Mouse (Mus musculus): ENCODE results near the gene Gramd1c. TPM values are rescaled to one million over a fixed set of nuclear protein-coding genes. Genes with fewer than 3 reads are reported as not detected.
A peak's percentile ranks its signal among the peaks of the same experiment; 100 is the strongest.

The Gramd1c gene
- total RNA-seq, 2 experiments from 2014 or later: 0.18 to 0.42 TPM

DNA sequence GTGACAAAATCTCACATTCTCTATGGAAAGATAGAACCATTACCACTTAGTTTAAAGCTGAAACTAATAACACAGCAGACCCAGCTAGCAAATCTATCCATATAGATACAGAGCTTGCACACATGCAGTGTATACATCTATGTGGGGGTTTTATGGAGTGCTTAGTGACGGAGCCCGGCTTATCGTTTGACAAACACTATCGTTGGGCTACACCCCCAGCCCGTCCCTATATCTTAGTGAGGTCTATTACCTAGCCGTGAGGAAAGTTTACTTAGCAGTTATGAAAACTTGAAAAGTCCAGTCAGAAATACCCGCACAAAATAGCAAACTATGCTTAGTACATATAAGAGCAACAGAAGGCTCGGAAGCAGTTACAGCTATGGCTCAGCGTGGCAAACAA is 91.4 kb downstream of the Gramd1c start:
- DNase-seq: no peak
- TF ChIP-seq CTCF (IDR thresholded peaks at IDR 0.05): no peak
- intact Hi-C loops (cut with DNase I): no loop called here
- Histone ChIP-seq H3K27ac (no peak overlapping the region), H3K4me3 (peak overlapping the region; percentile 60)

GRCm38 (mm10) chr16:43971189-43971588 is 92.0 kb downstream of the Gramd1c start:
- no peak for TF ChIP-seq CTCF (IDR thresholded peaks at IDR 0.05)
- intact Hi-C loops (cut with DNase I): no loop called here
- no peak overlapping the region for H3K4me3 ChIP-seq
- H3K27ac ChIP-seq: no peak overlapping the region
- no peak for DNase-seq

GRCm38 (mm10) chr16:43970426-43970825 is 92.7 kb downstream of the Gramd1c start:
- intact Hi-C loops (cut with DNase I): no loop called here
- no peak overlapping the region for H3K27ac ChIP-seq
- no peak for TF ChIP-seq CTCF (IDR thresholded peaks at IDR 0.05)
- no peak overlapping the region for H3K4me3 ChIP-seq
- DNase-seq: no peak

- no peak for DNase-seq
- H3K4me3 ChIP-seq: no peak overlapping the region
- H3K27ac ChIP-seq: peak overlapping the region; percentile 28
- intact Hi-C loops (cut with DNase I): no loop called here
- no peak for TF ChIP-seq CTCF (IDR thresholded peaks at IDR 0.05)
Measured at GRCm38 (mm10) chr16:43965781-43966389, 97.3 kb downstream of the Gramd1c start.

DNA sequence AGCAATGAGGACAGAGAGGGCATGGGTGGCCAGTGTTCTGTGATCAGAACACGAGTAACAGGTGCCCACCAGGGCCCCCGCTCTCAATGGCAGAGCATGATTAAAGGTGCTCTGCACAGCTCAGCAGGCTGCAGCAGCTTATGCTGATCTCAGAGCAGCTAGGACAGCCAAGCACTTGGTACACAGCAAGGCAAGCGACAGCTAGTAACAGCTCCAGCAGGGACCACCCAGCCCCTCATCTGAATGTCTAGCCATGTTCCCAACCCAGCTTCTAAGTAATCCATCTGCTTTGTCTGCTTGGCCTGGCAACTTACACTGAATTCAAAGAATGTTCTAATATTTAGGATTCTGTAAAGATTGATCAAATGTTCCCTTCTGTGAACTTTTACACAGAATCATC is 99.4 kb downstream of the Gramd1c start:
- intact Hi-C loops (cut with DNase I): no loop called here
- DNase-seq: no peak
- no peak for TF ChIP-seq CTCF (IDR thresholded peaks at IDR 0.05)

GRCm38 (mm10) chr16:43963291-43963690 is 99.9 kb downstream of the Gramd1c start:
- no peak overlapping the region for H3K27ac ChIP-seq
- TF ChIP-seq CTCF (IDR thresholded peaks at IDR 0.05): no peak
- no peak overlapping the region for H3K4me3 ChIP-seq
- intact Hi-C loops (cut with DNase I): no loop called here
- no peak for DNase-seq

More for the DNA sequence above, 99.4 kb downstream of the Gramd1c start:
- H3K4me3 ChIP-seq: no peak overlapping the region
- H3K27ac ChIP-seq: no peak overlapping the region

- H3K4me3 ChIP-seq: no peak overlapping the region
- no peak for TF ChIP-seq CTCF (IDR thresholded peaks at IDR 0.05)
Measured at GRCm38 (mm10) chr16:43958038-43958437, 105.1 kb downstream of the Gramd1c start.

DNA sequence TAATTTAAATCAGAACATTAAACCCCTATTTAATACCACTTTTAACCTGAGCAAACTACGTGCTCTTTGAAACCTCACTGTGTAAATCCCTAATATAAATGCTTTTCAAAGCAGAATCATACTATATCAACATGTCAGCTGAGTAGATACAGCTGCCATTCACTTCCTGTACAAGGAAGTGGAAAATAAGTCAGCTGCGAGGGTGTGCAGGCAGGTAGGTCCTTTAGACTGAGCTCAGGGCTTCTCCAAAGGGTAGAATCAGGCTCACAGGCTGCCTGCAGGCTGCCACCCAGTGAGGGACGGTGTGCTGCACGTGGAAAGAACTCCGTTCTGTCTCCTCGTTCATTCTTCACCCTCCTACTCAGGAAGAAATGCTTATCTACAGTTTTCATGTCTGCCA is 108.2 kb downstream of the Gramd1c start:
- H3K27ac ChIP-seq: no peak overlapping the region
- H3K4me3 ChIP-seq: no peak overlapping the region
- TF ChIP-seq CTCF (IDR thresholded peaks at IDR 0.05): no peak
- no peak for DNase-seq
- intact Hi-C loops (cut with DNase I): no loop called here

More at GRCm38 (mm10) chr16:43958038-43958437, 105.1 kb downstream of the Gramd1c start:
- intact Hi-C loops (cut with DNase I): no loop called here
- no peak overlapping the region for H3K27ac ChIP-seq
- no peak for DNase-seq

DNA sequence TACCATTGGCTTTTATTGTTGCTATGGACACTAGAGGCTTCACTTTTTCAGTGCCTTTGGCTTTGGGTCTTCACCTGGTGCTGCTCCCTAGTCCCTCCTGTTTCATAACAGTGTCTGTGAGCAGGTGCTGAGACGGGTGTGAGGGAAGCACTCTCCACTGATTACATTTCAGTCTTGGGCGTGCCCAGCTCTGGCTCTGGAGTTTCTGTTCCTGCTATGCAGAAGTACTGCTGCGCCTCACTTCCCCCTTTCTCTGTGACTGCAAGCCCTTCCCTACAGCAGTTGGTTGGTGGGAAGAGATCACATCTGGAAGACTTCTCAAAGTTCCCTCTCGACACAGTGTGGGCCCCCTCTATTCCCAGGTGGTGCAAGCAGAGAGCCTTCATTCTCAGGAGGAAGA is 111.6 kb downstream of the Gramd1c start:
- no peak overlapping the region for H3K4me3 ChIP-seq
- no peak overlapping the region for H3K27ac ChIP-seq
- TF ChIP-seq CTCF (IDR thresholded peaks at IDR 0.05): no peak
- intact Hi-C loops (cut with DNase I): no loop called here
- DNase-seq: peak; percentile 39

GRCm38 (mm10) chr16:43945869-43946268 is 117.3 kb downstream of the Gramd1c start:
- no peak for TF ChIP-seq CTCF (IDR thresholded peaks at IDR 0.05)
- intact Hi-C loops (cut with DNase I): no loop called here
- no peak overlapping the region for H3K27ac ChIP-seq
- H3K4me3 ChIP-seq: no peak overlapping the region
- DNase-seq: no peak

DNA sequence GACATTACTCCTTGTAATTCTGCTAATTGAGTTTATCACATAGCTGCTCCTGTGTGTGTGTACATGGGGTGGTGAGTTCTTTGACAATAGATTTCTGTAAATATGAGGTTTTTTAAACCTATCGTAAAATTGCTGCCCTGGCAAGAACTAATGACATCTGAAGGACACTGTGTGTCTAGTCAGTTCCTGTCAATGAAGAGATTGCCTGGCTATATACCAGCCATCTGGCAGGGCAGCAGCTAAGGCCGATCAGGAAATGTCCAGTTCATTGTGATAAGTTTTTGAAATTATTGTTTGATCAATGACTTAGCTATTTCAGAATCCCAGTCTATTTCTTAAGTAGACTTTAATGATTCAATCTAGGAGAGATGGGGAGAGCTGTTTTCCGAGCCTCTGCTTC is 117.8 kb downstream of the Gramd1c start:
- no peak for DNase-seq
- H3K4me3 ChIP-seq: no peak overlapping the region
- intact Hi-C loops (cut with DNase I): no loop called here
- no peak for TF ChIP-seq CTCF (IDR thresholded peaks at IDR 0.05)
- H3K27ac ChIP-seq: no peak overlapping the region

GRCm38 (mm10) chr16:43940846-43941245 is 122.3 kb downstream of the Gramd1c start:
- Histone ChIP-seq H3K27ac (no peak overlapping the region), H3K4me3 (no peak overlapping the region)
- TF ChIP-seq CTCF (IDR thresholded peaks at IDR 0.05): no peak
- intact Hi-C loops (cut with DNase I): no loop called here
- no peak for DNase-seq

DNA sequence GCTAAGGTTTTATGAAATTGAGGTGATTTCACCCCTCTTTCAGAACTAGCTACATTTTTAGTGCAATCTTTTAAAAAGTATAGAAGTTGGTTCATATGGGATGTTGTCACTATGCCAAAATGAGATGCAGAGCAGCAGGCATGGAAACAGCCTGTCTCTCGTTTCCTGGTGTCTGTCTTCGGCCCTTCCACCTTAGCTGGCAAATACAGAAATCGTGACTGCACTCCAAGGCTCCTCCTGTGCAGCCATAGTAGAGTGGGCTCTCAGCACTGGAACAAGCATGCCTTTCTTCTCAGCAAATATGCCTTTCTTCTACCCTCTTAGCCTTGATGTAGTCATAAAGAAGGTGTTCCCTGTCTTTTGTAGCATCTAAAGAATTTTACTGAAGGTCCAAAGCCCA is 127.3 kb downstream of the Gramd1c start:
- no peak for DNase-seq
- no peak overlapping the region for H3K27ac ChIP-seq
- intact Hi-C loops (cut with DNase I): no loop called here
- no peak for TF ChIP-seq CTCF (IDR thresholded peaks at IDR 0.05)
- no peak overlapping the region for H3K4me3 ChIP-seq

- intact Hi-C loops (cut with DNase I): no loop called here
- Histone ChIP-seq H3K4me3 (no peak overlapping the region), H3K27ac (no peak overlapping the region)
- no peak for TF ChIP-seq CTCF (IDR thresholded peaks at IDR 0.05)
- DNase-seq: no peak
Measured at GRCm38 (mm10) chr16:43935367-43935766, 127.8 kb downstream of the Gramd1c start.
